Mouse (Mus musculus): ENCODE data around the gene Cab39. TPM values are rescaled to one million over a fixed set of nuclear protein-coding genes. Genes with fewer than 3 reads are reported as not detected.
A peak's percentile ranks its signal among the peaks of the same experiment; 100 is the strongest.

Gene Cab39
- polyA plus RNA-seq, 1 experiment from 2014 or later: 13.9 TPM

GRCm38 (mm10) chr1:85845476-85845875 lies 52.2 kb downstream of the Cab39 start:
- 77% methylated on average over 3 of the region's 3 CpGs for WGBS (ENCODE audit: insufficient replicate concordance)

GRCm38 (mm10) chr1:85849016-85849415 lies 55.8 kb downstream of the Cab39 start:
- WGBS (ENCODE audit: insufficient replicate concordance): 90% methylated on average over 14 of the region's 14 CpGs
- Histone ChIP-seq H3K36me3 (replicated peaks; ENCODE audit: insufficient read depth, low read length) (peaks cover 65% of the 10 kb centered on the region), H3K4me1 (ENCODE audit: insufficient read depth) (no peaks in the 10 kb centered on the region), H3K4me3 (ENCODE audit: low read depth, low read length) (no peak overlapping the region), H3K4me2 (ENCODE audit: low read depth, low read length) (no peak overlapping the region), H3K27ac (ENCODE audit: low read depth) (no peak overlapping the region), H3K9ac (replicated peaks) (no peak overlapping the region), H3K9me3 (ENCODE audit: low read length) (no peaks in the 10 kb centered on the region), H3K27me3 (ENCODE audit: insufficient read depth, low read length) (no peaks in the 10 kb centered on the region)
- no peak for TF ChIP-seq CTCF (IDR thresholded peaks at IDR 0.05; ENCODE audit: low read depth)
- ATAC-seq (no peak), DNase-seq (no peak)

More at GRCm38 (mm10) chr1:85845476-85845875, 52.2 kb downstream of the Cab39 start:
- no peak for DNase-seq
- Histone ChIP-seq H3K4me3 (ENCODE audit: low read depth, low read length) (no peak overlapping the region), H3K36me3 (replicated peaks; ENCODE audit: insufficient read depth, low read length) (peaks cover 65% of the 10 kb centered on the region), H3K9ac (replicated peaks) (no peak overlapping the region), H3K4me1 (ENCODE audit: insufficient read depth) (peaks cover 8% of the 10 kb centered on the region; the same call in 1 of the 2 replicates), H3K27ac (ENCODE audit: low read depth) (no peak overlapping the region), H3K4me2 (ENCODE audit: low read depth, low read length) (no peak overlapping the region), H3K27me3 (ENCODE audit: insufficient read depth, low read length) (no peaks in the 10 kb centered on the region), H3K9me3 (ENCODE audit: low read length) (no peaks in the 10 kb centered on the region)
- TF ChIP-seq CTCF (IDR thresholded peaks at IDR 0.05; ENCODE audit: low read depth) (no peak), EP300 (IDR thresholded peaks at IDR 0.05; ENCODE audit: low read depth) (no peak)
- ATAC-seq: no peak

GRCm38 (mm10) chr1:85850851-85851250 lies 57.6 kb downstream of the Cab39 start:
- H3K27ac ChIP-seq (ENCODE audit: low read depth): no peak overlapping the region
- H3K27me3 ChIP-seq (ENCODE audit: insufficient read depth, low read length): no peaks in the 10 kb centered on the region
- no peak for DNase-seq
- WGBS (ENCODE audit: insufficient replicate concordance): 89% methylated on average over 5 of the region's 5 CpGs
- no peak for ATAC-seq
- H3K4me3 ChIP-seq (ENCODE audit: low read depth, low read length): no peak overlapping the region
- H3K9ac ChIP-seq (replicated peaks): no peak overlapping the region
- peaks cover 53% of the 10 kb centered on the region for H3K36me3 ChIP-seq (replicated peaks; ENCODE audit: insufficient read depth, low read length)
- H3K9me3 ChIP-seq (ENCODE audit: low read length): no peaks in the 10 kb centered on the region
- no peak overlapping the region for H3K4me2 ChIP-seq (ENCODE audit: low read depth, low read length)
- TF ChIP-seq CTCF (IDR thresholded peaks at IDR 0.05; ENCODE audit: low read depth) (no peak), EP300 (IDR thresholded peaks at IDR 0.05; ENCODE audit: low read depth) (no peak)
- H3K4me1 ChIP-seq (ENCODE audit: insufficient read depth): no peaks in the 10 kb centered on the region

GRCm38 (mm10) chr1:85852996-85853689 lies 59.9 kb downstream of the Cab39 start:
- ATAC-seq: peak; percentile 92
- TF ChIP-seq CTCF (IDR thresholded peaks at IDR 0.05; ENCODE audit: low read depth) (peak; percentile 99), EP300 (IDR thresholded peaks at IDR 0.05; ENCODE audit: low read depth) (no peak)
- no peak overlapping the region for H3K4me3 ChIP-seq (ENCODE audit: low read depth, low read length)
- no peaks in the 10 kb centered on the region for H3K9me3 ChIP-seq (ENCODE audit: low read length)
- no peaks in the 10 kb centered on the region for H3K27me3 ChIP-seq (ENCODE audit: insufficient read depth, low read length)
- no peak overlapping the region for H3K9ac ChIP-seq (replicated peaks)
- H3K27ac ChIP-seq (ENCODE audit: low read depth): no peak overlapping the region
- DNase-seq: peak; percentile 73
- H3K4me2 ChIP-seq (ENCODE audit: low read depth, low read length): no peak overlapping the region
- H3K36me3 ChIP-seq (replicated peaks; ENCODE audit: insufficient read depth, low read length): peaks cover 32% of the 10 kb centered on the region
- no peaks in the 10 kb centered on the region for H3K4me1 ChIP-seq (ENCODE audit: insufficient read depth)
- 75% methylated on average over 2 of the region's 2 CpGs for WGBS (ENCODE audit: insufficient replicate concordance)

- Histone ChIP-seq H3K9me3 (ENCODE audit: low read length) (no peaks in the 10 kb centered on the region), H3K9ac (replicated peaks) (no peak overlapping the region), H3K4me2 (ENCODE audit: low read depth, low read length) (no peak overlapping the region), H3K27me3 (ENCODE audit: insufficient read depth, low read length) (no peaks in the 10 kb centered on the region), H3K4me1 (ENCODE audit: insufficient read depth) (no peaks in the 10 kb centered on the region), H3K36me3 (replicated peaks; ENCODE audit: insufficient read depth, low read length) (peaks cover 25% of the 10 kb centered on the region), H3K27ac (ENCODE audit: low read depth) (no peak overlapping the region), H3K4me3 (ENCODE audit: low read depth, low read length) (no peak overlapping the region)
- TF ChIP-seq EP300 (IDR thresholded peaks at IDR 0.05; ENCODE audit: low read depth) (no peak), CTCF (IDR thresholded peaks at IDR 0.05; ENCODE audit: low read depth) (no peak)
- no peak for DNase-seq
- 84% methylated on average over 2 of the region's 2 CpGs for WGBS (ENCODE audit: insufficient replicate concordance)
- no peak for ATAC-seq
These were observed 60.6 kb downstream of the Cab39 start for GRCm38 (mm10) chr1:85853865-85854264.

GRCm38 (mm10) chr1:85854475-85854874 lies 61.2 kb downstream of the Cab39 start:
- Histone ChIP-seq H3K27me3 (ENCODE audit: insufficient read depth, low read length) (no peaks in the 10 kb centered on the region), H3K4me2 (ENCODE audit: low read depth, low read length) (no peak overlapping the region), H3K4me3 (ENCODE audit: low read depth, low read length) (no peak overlapping the region), H3K27ac (ENCODE audit: low read depth) (no peak overlapping the region), H3K4me1 (ENCODE audit: insufficient read depth) (no peaks in the 10 kb centered on the region), H3K36me3 (replicated peaks; ENCODE audit: insufficient read depth, low read length) (peaks cover 18% of the 10 kb centered on the region), H3K9me3 (ENCODE audit: low read length) (no peaks in the 10 kb centered on the region), H3K9ac (replicated peaks) (no peak overlapping the region)
- TF ChIP-seq CTCF (IDR thresholded peaks at IDR 0.05; ENCODE audit: low read depth) (peak; percentile 41), EP300 (IDR thresholded peaks at IDR 0.05; ENCODE audit: low read depth) (no peak)
- 62% methylated on average over 2 of the region's 2 CpGs for WGBS (ENCODE audit: insufficient replicate concordance)
- no peak for ATAC-seq
- DNase-seq: no peak

All from liver, postnatal 0 days (tissue).